Mouse (Mus musculus) brain, embryonic 18.5 days (tissue): ENCODE data around the gene Gm15023.
"Not testable (repeated sequence)": the region's sequence is repeated elsewhere in the genome, so short reads cannot be mapped to it uniquely, and the experiment has no call there.

ENCODE experiments used
- DNase-seq: peaks from one replicate; pipeline ENCODE4 v3.0.0-alpha.2; 2012; ENCODE audit warnings: low read depth, low spot score

The Gm15023 gene

DNA sequence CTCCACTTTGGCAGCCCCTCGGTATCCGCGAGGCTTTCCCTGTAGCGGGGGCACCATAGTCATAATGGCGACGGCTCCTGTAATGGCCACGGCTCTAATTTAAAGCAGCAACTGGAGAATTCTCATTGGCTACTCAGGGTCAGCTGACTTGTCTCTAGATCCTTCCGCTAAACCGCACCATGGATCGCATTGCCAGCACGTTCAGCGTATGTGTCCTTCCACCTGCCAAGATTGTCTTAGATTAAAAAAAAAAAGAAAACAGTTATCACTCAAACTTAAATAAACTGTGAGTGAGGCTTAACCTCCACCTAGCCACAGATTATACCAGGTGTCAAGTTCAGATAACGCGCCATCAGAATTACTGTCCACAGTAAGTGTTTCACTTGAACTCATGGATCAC lies at the start of gene Gm15023:
TSS of gene Gm15023 (minus strand) at position 101 of the 400 bp plus-strand sequence.
- DNase-seq, result not testable (repeated sequence)

DNA sequence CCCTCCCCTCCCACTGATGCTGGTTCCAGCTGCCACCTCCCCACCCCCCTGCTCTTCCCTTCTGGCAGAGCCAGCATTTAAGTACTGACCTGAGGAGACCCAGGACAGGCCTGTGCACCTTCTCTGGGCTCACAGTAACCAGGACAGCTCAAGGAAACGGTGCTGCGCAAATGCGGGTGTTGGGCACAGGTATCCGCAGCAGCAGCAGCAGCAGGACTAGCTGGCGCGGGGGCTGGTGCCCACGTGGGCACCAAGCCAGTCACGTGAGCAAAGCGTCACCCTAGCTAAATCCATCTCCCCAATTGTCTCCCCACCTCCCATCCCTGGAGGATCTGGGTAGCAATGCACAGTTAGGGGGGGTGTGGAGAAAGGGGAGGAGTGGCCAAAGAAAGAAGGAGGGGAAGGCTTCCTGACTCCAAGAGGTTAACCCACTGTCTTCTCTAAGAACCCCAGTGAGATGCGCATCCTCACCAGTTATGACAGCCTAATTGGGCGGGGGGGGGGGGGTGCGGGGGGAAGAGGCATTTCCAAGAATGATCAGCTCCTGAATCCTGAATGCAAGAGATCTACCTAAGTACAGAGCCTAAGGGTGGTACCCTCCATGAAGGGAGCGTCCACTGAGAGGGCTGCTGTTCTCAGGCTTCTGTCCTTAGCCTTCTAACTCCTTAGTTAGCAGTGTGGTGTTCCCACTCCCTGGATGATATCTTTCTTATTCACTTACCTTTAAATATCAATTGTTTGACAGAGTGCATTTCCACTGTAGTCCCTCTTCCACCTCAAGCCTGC lies 33.2 kb upstream of the Gm15023 start, which contains the start of gene Tceal6:
TSS of gene Tceal6 (minus strand) at position 252 of the 786 bp plus-strand sequence.
- DNase-seq, result no peak

DNA sequence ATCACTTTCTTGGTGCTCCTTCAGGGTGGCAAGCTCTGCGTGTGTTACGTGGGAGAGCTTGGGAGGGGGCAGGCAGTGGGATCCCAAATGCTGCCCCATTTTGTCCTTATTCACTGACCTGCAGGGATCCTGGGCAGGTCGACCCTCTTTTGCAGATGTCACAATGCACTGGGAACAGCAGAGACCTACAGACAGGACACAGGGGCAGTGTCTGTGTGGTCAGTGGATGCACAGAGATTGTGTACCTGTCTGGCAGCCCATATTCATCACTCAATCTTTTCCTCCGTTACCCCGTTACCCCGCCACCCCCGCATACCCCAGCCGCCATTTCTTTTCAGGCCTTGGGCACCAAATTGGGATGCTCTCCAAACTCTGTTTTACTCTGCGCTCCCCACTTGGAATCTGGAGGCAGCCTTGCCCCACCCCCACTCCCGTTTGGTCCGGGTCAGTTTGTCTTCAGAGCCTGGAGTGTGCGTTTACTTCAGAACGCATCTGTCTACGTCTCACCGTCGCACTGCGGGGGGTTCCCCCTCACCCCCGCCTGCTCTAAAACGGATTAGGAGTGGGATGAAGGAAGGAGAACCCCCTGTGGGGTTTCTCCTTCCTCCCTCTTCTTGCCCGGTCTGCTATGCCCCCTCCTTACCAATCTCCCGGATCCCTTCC lies 32.5 kb upstream of the Gm15023 start:
- not testable (repeated sequence) for DNase-seq

DNA sequence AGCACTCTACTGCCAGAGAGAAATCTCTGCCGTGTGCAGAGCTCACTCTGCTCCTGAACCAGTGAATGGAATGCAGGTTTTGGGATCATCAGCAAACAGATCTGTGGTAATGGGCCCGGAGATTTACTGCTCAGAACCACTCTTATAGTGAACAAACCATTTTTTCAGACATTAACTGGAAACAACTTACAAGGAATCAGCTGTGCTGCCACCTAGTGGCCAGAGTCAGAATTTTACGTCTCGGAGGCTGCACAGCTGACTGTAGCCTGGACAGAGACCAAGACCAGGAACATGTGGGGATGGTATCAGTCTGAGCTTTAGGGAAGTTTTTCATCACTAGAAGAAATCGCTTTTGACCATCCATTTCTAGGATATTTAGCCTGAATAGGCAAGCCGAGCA lies 12.5 kb upstream of the Gm15023 start:
- DNase-seq, result not testable (repeated sequence)

DNA sequence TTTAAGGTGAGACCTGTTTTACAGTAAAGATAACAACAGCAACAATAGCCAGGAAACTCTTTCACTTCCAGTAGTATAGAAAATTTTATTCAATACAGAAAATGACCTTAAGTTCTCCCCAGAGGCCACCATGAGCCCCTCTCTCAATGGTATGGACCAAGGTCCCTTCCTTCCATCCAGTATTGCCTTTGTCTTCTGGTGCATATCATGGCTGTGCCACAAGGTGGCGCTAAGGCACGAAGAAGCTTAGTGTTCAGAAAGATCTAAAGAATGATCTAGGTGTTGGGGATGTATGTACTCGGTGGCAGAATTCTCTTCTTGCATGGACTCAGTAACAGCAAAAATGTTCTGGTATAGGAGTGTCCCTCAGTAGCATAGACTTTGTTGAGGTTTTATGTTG lies 11.2 kb upstream of the Gm15023 start:
- DNase-seq, result not testable (repeated sequence)
